Mouse (Mus musculus): ENCODE results near the gene Cmss1.

GRCm38 (mm10) chr16:57356454-57356853, 250.2 kb downstream of the Cmss1 start:
- TF ChIP-seq GATA1 (IDR thresholded peaks at IDR 0.05; ENCODE audit: low read length): no peak
- TF ChIP-seq TAL1 (IDR thresholded peaks at IDR 0.05; ENCODE audit: low read length): no peak
